Mouse (Mus musculus) gastrocnemius, adult 8-10 months (tissue): ENCODE measurements around the gene Btd. TPM values are rescaled to one million over a fixed set of nuclear protein-coding genes. Genes with fewer than 3 reads are reported as not detected.

Experiments
- DNase-seq, 2 experiments: peaks; one replicate each; pipeline ENCODE4 v3.0.0; 2022; ENCODE audit warnings: low spot score in 2 of 2
- total RNA-seq, 4 experiments: library from RNA; stranded (reverse); gene quantifications; 2 replicates each; pipeline ENCODE4 v1.2.4; 2022

The Btd gene
- total RNA-seq, 4 experiments from 2014 or later: 3.6 to 5.5 (median 4.4) TPM

- DNase-seq: no peak
Measured at GRCm38 (mm10) chr14:31700376-31700775, 59.5 kb downstream of the Btd start.

GRCm38 (mm10) chr14:31709343-31709742 lies 68.5 kb downstream of the Btd start:
- DNase-seq: no peak

DNA sequence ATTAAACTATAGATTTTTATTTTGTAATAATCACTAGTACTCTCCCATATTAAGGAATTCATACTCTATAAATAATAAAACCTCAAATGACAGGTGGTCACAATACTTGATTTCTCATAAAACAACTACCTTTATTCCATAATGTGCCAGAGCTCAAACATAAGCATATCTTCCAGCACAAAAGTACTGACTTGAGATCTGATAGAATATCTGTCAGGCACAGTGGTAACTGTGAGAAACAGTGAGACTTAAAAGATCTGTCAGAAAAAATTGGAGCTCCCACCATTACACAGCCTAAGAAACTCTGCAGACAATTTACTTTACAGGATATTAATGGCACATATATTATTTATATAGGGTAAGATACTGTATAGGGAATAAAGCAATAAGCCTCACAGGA lies 74.8 kb downstream of the Btd start:
- no peak for DNase-seq

- DNase-seq: no peak
Measured at GRCm38 (mm10) chr14:31717360-31717759, 76.5 kb downstream of the Btd start.

Other genes with a start within 250 kb of the Btd start
- gene Sh3bp5, start 204.9 kb upstream of the Btd start, total RNA-seq: 10 to 100 TPM; 38.1 to 56.9 (median 50.0) TPM
- 10 to 100 TPM in 2 of 4 experiments, 1 to 10 TPM in 2; 8.5 to 13.8 (median 9.7) TPM for gene Eaf1, start 146.6 kb upstream of the Btd start, total RNA-seq
- 10 to 100 TPM in 1 of 4 experiments, 1 to 10 TPM in 3; 5.6 to 10.3 (median 7.0) TPM for gene Mettl6, start 146.0 kb upstream of the Btd start, total RNA-seq
- 1 to 10 TPM; 5.7 to 7.2 (median 6.1) TPM for gene Colq, start 49.7 kb upstream of the Btd start, total RNA-seq
- gene Gm49387, start 150 bp upstream of the Btd start, total RNA-seq: not detected
- gene Hacl1, start 258 bp downstream of the Btd start, total RNA-seq: 1 to 10 TPM; 5.9 to 7.6 (median 6.4) TPM
- gene Ankrd28, start 189.6 kb downstream of the Btd start, total RNA-seq: 10 to 100 TPM; 46.0 to 65.1 (median 49.5) TPM